Mouse (Mus musculus) embryo, embryonic 10.5 days (tissue): ENCODE data around the gene Trcg1.
"Not testable (repeated sequence)": the region's sequence is repeated elsewhere in the genome, so short reads cannot be mapped to it uniquely, and the experiment has no call there.

Source experiments
- DNase-seq: peaks from one replicate; pipeline ENCODE4 v3.0.0-alpha.2; 2015; ENCODE audit warnings: low spot score

Trcg1 gene

DNA sequence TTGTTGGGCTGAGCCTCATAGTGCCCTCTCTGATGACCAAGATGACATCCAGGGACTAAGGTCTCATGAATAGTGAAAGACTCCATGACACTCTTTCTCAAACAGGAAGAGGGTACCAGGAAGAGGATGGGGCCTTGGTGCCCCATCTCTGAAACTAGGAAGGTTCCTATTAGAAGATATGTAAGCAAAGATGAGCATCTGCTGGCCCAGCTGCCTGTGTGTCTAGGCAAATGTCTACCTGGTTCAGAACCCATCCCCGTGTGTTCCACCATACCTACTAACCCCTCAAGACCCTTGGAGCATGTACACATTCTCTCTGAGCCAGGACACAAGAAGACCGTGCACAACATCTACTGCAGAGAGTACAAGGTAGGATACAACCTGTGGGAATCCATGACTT, at the start of gene Trcg1:
TSS of gene Trcg1 (plus strand) at position 301 of the 400 bp plus-strand sequence.
- no peak for DNase-seq

DNA sequence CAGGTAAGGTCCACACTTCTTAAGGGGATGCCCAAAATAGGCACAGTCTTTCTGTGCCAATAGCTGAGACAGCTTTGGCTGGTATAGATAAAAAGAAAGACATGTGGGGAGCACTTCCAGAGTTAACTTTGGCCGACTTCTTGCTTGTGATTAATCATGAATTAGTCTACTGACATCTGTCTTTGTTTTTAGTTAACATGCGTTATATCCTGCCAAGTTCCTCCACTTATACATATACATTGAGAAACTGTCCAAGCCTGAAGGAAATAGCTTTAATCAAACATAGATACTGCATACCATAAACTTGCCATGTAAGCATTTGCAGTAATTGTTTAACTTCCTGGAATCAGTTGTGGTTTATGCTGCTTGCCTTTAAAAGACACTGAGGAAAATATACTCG, 39.6 kb upstream of the Trcg1 start:
- no peak for DNase-seq

DNA sequence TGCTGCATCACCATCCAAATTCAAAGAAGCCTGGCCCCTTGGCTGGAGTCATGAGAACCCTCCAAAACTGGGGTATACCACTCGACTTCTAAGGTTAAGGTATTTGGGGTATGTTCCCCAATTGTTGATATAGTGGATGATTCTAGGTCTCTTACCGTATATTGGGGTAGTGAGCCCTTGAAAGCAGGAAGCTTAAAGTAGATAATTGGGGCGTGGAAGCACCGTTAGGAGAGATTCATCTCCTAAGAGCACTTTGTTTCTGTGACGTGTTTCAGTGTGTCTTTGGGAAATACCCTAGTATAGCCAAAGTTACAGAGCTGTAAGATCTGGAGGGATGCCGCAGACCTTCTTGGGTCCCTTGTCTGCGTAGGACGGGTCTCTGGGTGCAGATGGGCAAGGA, 38.9 kb upstream of the Trcg1 start:
- no peak for DNase-seq

DNA sequence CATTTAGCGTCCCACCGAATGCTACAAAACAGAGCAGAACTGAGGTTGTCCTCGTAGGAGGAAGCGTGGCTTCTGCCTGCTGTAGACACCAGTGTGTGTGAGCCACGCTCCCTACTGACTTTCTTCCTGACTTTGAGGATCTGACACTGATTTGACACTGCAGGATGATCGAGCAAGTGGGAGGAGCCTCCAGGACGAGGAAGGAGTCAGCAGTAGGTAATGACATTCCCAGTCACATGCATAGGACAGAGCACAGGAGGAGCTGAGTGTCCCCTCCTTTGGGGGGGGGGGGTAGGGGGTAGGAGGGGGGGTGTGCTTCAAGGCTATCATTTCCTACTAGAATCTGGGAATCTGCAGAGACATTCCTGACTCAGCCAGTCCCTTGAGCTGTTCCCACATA, 33.4 kb upstream of the Trcg1 start:
- DNase-seq, result no peak

DNA sequence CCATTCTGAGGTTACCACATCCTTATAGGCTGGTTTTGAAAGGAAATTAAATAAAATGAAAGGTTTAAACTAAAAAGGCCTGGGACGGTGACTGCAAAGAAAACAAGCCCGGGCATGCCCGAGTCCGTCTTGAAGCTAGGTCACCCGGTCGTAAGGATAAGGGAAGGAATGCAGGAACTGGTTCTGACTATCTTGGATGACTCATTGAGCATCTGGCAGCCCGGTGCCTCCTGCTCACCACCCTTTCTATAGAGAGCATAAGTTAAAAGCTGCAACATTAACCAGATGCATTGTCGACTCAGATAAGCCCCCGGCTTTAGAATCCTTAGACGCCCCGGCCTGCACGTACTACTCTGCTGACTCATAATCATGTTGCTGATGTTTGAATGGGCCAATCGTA, 32.8 kb upstream of the Trcg1 start:
- DNase-seq, result not testable (repeated sequence)

DNA sequence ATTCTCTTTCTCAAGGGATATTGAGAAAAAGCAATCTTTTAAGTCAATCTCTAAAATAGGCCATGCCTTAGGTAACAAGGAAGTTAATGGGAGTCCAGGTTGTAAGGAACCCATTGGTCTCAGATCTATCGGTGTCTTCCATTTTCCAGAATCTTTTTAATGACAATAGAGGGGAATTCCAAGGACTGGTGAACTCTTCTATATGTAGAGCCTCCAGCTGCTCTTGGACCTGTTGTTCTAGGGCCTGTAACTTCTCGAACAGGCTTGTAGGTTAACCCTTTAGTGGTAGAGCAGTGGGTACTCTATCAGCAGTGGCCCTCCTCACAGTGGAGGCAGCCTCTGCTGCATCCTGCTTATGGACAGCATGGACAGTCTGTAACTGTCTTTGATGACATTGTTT, 29.5 kb upstream of the Trcg1 start:
- no peak for DNase-seq

DNA sequence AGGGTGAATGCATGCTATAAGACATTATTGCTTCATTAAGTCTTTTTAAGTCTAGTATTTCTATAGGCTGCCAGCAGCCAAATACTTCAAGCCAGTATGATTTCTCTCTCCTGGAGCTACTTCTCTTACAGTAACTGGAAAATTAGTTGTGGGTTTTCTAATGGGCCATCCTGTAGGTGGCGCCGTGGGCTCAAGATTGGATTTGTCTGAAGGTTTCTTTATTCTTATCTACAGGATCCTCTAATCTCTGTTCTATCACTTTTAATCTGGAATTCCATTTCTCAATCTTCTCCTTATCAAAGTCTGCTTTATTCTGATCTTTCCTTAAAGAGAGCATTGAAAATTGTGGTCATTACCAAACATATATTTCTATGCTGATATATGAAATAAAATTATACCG, 27.0 kb upstream of the Trcg1 start:
- peak; percentile 77 for DNase-seq

DNA sequence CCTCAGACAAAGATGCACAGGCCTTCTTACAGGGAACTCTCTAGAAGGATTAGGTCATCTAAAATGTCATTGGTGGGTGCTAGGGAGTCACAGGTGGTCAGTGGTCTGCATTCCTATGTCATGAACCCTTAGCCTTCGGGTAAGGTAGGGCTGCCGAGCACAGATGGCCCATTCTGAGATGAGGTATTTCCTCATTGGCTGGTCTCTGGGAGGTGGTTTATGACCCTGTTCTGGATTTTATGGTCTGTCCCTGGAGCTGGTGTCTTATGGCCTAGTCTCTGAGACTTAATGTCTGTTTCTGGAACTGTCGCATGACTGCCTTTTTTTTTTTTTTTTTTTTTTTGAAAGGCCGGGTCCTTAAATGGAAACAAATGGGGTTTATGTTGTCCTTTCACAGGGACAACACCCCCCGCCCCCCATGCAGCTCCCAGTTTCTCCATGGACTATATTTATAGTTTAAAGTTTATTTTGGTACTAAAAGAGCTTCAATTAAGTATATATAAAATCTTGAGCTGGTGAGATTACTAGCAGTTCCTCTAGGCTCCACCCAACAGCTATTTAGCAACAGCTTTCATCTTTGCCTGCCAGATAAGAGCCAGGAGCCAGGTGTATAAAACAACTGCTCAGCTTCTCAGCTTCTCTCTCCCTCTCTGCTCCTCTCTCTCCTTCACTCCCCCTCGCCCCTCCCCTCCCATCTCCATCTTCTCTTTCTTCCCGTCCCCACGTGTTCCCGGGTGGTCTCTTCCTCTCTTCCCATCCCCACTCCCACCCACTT, 23.7 kb upstream of the Trcg1 start:
- no peak for DNase-seq

DNA sequence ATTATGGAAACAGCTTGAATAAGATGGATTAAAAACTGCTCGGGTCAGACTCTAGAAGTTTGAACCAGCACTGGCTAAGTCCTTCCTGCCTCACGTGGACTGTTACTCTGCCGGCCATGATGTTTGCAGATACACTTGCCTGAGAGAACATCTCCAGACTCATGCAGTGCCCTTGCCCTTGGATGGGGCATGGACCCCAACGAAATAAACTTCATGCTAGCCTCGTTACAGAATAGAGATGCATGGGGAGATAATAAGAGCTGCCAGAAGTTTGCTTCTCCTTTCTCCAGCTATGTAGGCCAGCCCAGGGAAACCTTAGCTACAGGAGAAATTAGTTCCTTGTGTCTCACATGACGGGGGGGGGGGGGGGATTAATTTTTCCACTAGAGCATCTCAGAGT, 21.9 kb upstream of the Trcg1 start:
- DNase-seq, result no peak

DNA sequence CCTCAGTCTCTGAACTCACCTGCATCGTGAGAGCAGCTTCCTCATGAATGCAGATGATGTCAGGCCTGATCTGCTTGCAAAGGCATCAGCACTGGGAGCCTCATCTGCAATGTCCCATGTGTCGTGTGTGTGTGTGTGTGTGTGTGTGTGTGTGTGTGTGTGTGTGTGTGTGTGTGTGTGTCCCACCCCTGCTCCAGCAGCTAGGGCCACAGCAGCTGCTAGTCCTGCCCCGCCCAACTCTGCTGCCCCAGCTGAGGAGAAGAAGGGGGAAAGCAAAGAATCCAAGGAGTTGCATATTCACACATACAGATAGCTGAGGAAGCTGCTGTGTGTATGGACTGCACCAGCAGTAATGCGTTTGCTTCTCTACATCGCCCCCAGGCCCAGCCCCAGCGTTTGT, 19.1 kb upstream of the Trcg1 start:
- no peak for DNase-seq

DNA sequence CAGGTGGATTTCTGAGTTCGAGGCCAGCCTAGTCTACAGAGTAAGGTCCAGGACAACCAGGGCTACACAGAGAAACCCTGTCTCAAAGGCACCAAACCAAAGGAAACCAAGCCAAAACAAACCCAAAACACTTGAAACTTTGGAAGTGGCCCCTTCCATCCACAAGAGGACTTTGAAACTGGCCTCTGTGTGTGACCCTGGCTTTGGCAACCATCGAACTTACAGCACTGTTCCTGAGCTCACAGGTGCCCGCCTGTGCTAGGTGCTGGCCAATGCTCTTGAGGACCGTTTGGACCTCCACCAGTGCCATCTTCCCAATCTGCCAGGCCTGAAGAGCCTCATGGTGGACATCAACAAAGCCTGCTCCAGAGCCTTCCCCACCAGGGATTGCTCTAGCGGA, 17.6 kb upstream of the Trcg1 start:
- no peak for DNase-seq

DNA sequence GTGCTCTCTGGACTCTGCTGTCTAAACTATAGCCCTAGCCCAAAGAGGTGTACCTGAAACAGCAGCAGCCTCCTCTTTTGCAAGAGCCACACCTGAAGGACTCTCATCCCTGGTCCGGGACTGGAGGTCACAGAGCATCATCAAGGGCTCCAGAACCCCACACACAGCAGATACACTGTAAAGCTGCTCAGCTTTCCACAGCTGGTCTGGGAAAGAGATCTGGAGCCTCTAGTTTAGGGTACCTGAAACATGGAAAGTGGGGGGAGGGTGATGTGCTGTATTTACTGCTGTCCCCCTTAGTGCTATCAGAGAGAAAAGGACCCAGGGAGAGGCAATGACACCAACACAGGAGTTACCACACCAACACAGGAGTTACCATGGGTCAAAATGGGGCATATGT, 16.8 kb upstream of the Trcg1 start:
- DNase-seq, result no peak

DNA sequence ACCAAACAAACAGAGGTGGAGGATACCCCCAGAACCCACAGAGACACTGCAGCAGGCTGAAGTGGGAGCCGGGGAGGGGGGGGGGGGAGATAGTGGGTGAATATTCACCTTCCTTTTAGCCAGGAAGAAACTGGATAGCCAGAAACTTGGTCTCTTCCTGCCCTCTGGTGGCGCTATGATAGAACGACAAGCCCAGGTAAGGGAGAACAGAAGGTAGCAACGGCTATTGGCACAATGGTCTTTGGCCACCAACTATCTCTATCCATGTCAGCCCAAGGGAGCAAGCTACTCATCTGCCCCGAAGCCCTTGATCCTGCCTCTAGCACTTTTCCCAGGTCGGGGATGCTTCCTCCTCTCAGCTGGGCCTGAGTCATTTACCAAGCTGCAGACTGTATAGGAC, 16.0 kb upstream of the Trcg1 start:
- peak; percentile 72 for DNase-seq

DNA sequence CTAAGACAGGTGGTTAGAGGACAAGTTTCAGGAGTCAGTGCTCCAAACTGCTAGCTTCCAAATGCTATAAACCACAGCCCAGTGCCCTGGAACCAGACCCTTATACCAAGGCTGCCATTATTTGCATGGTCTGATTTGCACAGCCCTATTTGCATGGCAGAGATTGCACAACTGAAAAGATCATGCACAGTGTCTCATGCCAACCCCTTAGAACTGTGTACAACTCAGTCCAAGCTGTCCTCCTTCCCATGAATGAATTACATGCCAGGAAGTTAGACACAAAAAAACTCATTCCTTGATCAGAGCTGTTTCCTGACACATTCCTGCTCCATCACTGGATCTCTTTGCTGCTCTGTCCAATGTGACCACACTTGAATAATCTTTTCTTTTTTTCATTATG, 13.0 kb upstream of the Trcg1 start:
- no peak for DNase-seq

DNA sequence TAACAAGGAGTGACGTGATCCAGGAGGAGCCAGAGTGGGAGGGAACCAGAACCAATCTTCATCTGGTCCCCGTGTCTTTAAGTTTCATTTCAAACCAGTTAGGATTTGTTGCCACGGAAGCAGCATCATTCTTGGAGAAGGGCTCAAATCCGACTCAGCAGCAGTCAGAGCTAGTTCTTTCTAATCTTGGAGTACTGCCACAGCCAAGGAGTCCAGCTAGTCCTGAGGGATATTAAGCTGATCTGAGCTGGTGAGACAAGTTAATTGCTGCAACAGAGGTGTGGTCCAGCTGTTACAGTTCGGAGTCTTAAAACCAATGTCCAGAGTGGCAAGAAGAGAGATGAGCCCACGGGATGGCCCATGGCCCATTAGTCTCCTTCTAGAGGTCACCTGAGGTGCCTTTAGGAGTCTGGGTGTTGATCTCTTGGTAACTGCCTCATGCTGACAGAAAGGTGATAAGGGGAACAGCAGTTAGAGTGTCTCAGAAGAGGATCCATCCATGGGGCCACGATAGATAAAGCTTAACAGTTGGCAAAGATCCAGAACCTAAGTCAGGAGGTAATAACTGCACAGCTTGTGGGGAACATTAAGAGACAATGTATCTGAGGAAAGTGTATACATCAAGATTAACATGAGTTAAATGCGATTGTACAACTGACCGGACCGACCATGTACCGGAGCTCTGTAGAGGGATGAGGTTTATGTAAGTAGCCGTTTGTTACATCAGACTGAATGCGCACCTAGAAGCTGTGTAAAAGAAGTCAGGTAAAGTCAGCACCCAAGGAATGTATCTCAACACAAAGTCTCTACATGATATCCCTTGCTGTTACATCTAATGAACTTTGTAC, 10.4 kb upstream of the Trcg1 start:
- DNase-seq, result no peak

DNA sequence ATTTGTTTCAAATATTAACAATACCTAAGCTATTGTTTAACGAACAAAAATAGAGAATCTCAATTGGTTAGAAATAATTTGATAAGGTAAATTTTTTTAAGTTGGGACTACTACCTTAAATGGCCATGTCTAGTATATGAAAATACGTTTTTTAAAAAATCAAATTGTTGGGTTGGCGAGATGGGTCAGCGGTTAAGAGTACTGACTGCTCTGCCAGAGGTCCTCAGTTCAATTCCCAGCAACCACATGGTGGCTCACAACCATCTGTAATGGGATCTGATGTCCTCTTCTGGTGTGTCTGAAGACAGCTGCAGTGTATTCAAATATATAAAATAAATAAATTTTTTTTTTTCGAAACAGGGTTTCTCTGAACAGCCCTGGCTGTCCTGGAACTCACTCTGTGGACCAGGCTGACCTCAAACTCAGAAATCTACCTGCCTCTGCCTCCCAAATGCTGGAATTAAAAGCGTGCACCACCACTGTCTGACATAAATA, 9.7 kb upstream of the Trcg1 start:
- DNase-seq, result not testable (repeated sequence)

DNA sequence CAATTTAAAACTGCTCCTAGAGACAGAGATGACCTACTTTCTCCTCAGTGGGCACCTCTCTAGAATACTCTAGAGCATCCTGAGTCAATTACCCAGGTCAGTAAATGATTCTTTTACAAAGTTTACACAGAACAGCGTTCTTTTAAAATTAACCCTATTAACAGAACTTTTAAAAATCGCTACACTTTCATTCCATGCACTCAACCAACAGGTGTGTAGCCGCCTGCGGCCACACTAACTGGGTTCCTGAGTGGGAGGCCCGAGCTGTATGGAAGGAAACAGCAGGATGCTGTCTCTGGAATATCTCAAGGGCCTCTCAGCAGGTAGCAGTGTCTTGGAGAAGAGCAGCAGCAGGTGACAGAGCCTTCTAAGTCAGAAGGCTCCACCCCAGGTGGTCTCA, 9.2 kb upstream of the Trcg1 start:
- DNase-seq, result no peak

DNA sequence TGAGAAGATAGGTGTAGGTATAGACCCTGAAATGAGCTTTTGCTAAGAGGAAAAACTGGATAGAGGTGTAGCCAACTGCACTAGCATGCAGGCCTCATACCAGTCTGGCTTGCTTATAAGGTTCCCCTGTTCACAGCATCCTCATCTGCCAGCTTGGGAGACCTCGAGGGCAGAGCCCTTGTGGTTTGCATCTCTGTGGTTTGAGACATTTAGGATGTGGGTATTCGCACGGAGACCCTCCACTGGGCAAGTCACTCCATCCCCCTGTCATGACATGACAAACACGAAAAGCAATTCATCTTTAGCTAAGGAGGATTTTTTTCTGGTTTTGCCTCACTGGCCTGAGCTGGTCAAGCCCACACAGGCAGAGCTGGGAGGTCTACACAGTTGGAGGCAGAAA, 8.2 kb upstream of the Trcg1 start:
- no peak for DNase-seq

DNA sequence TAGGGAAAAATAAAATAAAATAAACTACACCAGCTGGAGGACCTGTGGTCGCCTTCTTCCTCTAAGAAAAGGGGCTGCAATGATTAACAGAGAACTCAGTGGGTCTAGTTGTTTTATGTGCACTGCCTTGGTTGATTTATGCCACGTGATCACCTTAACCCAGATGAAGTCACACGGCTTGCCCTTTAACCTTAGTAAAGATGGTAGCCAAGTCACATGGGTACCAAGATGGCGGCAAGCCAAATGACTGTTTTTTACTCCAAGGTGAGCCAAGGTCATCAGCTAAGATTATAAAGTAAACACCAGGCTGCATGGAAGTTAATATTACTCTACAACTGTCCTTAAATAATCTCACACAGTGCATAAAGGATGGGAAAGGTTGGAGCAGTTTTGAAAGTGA, 6.6 kb upstream of the Trcg1 start:
- no peak for DNase-seq

DNA sequence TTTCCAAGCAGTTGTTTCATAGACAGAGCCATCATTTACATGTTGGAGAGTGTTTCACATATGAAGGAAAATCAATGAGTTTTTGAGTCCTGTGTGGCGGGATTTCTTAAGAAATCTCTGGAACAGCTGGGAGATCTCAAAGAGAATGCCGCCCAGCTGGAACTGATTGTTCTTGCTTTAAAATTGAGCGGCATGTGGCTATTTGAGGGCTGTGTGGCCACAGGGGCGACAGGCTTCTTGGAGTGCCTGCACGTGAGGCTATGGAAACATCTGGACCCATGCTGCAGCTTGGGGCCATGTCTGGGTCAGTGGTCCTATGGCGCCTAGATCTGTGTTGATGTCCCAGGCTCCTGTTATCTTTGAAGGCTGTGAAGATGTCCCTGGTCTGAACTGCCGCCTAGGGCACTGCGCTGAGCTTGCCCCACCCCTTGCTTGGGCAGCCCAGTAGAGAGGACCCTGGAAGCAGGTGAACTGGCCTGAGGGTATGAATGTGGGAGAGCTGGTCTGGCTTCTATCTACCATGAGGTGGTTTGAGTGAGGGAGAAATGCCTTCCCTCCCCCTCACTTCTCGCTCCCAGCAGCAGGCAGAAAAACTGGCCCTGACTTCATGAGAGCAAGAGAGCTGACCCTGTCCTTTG, 6.1 kb upstream of the Trcg1 start:
- peak; percentile 31 for DNase-seq

DNA sequence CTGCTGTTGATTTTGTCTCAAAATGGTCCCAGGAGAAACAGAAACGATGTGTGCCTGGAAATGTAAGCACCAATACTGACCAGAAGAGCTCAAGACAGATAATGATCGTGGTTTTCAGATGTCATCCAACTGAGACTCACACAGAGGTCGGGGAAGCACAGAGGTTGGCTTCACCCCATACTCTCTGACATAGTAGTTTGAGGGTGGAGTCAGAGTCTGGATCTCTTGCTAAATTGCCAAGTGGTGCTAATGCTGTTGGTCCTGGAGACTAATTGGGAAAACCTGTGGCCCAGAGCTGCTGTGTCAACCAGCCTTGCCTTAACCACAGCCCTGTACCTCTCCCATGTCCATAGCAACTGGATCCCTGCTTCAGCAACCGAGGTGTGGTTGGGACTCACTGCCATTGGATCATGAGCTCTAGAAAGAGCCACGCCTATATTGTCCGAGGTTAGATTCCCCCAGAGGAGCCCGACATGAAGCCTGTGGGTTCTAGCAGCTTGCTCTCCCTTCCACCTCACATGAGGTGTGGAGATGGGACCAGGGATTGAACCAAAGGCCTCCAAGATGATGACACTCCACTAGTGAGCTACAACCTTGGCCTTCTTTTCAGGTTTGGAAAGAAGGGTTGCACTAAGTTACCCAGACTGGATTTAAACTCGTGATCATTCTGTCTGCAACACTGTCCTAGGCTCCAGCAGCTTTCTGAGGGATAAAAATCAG, 4.7 kb upstream of the Trcg1 start:
- no peak for DNase-seq

DNA sequence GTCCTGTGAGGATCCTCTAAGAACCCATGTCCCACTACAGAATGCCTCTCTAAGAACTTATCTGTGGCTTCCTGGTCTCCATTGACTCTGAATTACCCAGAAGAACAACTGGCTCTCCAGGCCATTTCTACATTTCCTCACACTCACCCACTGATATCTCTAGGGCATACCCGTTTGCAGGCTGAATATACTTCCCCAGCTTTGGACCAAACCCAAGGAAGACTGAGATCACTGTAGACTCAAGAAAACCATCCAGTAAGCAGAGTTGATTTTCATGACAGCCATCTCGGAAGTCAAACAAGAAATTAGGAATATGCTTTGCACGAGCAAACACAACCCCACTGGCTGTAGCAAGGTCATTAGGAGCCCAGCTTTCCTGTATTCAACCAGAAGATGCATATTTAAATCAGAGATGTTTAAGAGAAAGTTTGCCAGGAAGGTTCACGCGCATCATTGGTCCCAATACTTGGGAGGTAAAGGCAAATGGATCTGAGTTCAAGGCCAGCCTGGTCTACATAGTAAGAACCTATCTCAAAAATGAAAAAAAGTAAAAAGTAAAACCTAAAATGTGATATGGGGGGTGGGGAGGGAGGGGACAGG, 3.9 kb upstream of the Trcg1 start:
- DNase-seq, result no peak
